Mouse (Mus musculus) cerebellum, adult 9-10 months (tissue): ENCODE results near the gene Epc2.
"Not testable (repeated sequence)": the region's sequence is repeated elsewhere in the genome, so short reads cannot be mapped to it uniquely, and the experiment has no call there.

Source experiments
- DNase-seq: peaks from one replicate; pipeline ENCODE4 v3.0.0; 2022

Gene Epc2

GRCm38 (mm10) chr2:49472443-49472842 lies 21.2 kb downstream of the Epc2 start:
- DNase-seq: no peak

GRCm38 (mm10) chr2:49482146-49482545 lies 30.9 kb downstream of the Epc2 start:
- no peak for DNase-seq

GRCm38 (mm10) chr2:49483382-49483781 lies 32.1 kb downstream of the Epc2 start:
- no peak for DNase-seq

GRCm38 (mm10) chr2:49501435-49501834 lies 50.1 kb downstream of the Epc2 start:
- DNase-seq: no peak

- no peak for DNase-seq
Observed at GRCm38 (mm10) chr2:49503596-49503995, 52.3 kb downstream of the Epc2 start.

GRCm38 (mm10) chr2:49505151-49505550 lies 53.9 kb downstream of the Epc2 start:
- DNase-seq: not testable (repeated sequence)

- DNase-seq: no peak
Observed at GRCm38 (mm10) chr2:49510832-49511231, 59.5 kb downstream of the Epc2 start.

- DNase-seq: no peak
Observed at GRCm38 (mm10) chr2:49516011-49516410, 64.7 kb downstream of the Epc2 start.

- peak; percentile 52 for DNase-seq
Observed at GRCm38 (mm10) chr2:49520409-49520808, 69.1 kb downstream of the Epc2 start.

GRCm38 (mm10) chr2:49520989-49521388 lies 69.7 kb downstream of the Epc2 start:
- DNase-seq: no peak

GRCm38 (mm10) chr2:49521564-49521963 lies 70.3 kb downstream of the Epc2 start:
- no peak for DNase-seq

- DNase-seq: no peak
Observed at GRCm38 (mm10) chr2:49522578-49522977, 71.3 kb downstream of the Epc2 start.

GRCm38 (mm10) chr2:49537147-49537546 lies 85.9 kb downstream of the Epc2 start:
- DNase-seq: no peak

GRCm38 (mm10) chr2:49538056-49538455 lies 86.8 kb downstream of the Epc2 start:
- DNase-seq: no peak

GRCm38 (mm10) chr2:49539745-49540144 lies 88.5 kb downstream of the Epc2 start:
- no peak for DNase-seq

GRCm38 (mm10) chr2:49547813-49548212 lies 96.5 kb downstream of the Epc2 start:
- no peak for DNase-seq

GRCm38 (mm10) chr2:49548492-49548891 lies 97.2 kb downstream of the Epc2 start:
- no peak for DNase-seq

- DNase-seq: no peak
Observed at GRCm38 (mm10) chr2:49553096-49553495, 101.8 kb downstream of the Epc2 start.

GRCm38 (mm10) chr2:49557339-49557738 lies 106.1 kb downstream of the Epc2 start:
- DNase-seq: no peak

- DNase-seq: no peak
Observed at GRCm38 (mm10) chr2:49558361-49558760, 107.1 kb downstream of the Epc2 start.

- DNase-seq: peak; percentile 57
Observed at GRCm38 (mm10) chr2:49562688-49563350, 111.5 kb downstream of the Epc2 start.

GRCm38 (mm10) chr2:49569862-49570777 lies 118.8 kb downstream of the Epc2 start:
- DNase-seq: peak; percentile 98

- no peak for DNase-seq
Observed at GRCm38 (mm10) chr2:49570778-49571101, 119.5 kb downstream of the Epc2 start.
